Mouse (Mus musculus) small intestine, adult 2 months (tissue): ENCODE measurements around the gene Fbxl16.

Experiments used
- CTCF ChIP-seq: fragments of 200-500 bp; IDR thresholded peaks from 2 replicates; pipeline ENCODE4 v1.5.1; 2012; ENCODE audit warnings: low read depth, mild to moderate bottlenecking, control low read depth, inconsistent platforms, low read length, moderate library complexity, mixed read lengths; ENCODE audit not compliant: insufficient replicate concordance, insufficient read length; ENCODE audit errors: extremely low read depth
- POLR2A ChIP-seq: fragments of 200-500 bp; IDR thresholded peaks from 2 replicates; pipeline ENCODE4 v1.6.1; 2012; ENCODE audit warnings: low read depth, mild to moderate bottlenecking, control low read depth, inconsistent platforms, low read length, moderate library complexity

DNA sequence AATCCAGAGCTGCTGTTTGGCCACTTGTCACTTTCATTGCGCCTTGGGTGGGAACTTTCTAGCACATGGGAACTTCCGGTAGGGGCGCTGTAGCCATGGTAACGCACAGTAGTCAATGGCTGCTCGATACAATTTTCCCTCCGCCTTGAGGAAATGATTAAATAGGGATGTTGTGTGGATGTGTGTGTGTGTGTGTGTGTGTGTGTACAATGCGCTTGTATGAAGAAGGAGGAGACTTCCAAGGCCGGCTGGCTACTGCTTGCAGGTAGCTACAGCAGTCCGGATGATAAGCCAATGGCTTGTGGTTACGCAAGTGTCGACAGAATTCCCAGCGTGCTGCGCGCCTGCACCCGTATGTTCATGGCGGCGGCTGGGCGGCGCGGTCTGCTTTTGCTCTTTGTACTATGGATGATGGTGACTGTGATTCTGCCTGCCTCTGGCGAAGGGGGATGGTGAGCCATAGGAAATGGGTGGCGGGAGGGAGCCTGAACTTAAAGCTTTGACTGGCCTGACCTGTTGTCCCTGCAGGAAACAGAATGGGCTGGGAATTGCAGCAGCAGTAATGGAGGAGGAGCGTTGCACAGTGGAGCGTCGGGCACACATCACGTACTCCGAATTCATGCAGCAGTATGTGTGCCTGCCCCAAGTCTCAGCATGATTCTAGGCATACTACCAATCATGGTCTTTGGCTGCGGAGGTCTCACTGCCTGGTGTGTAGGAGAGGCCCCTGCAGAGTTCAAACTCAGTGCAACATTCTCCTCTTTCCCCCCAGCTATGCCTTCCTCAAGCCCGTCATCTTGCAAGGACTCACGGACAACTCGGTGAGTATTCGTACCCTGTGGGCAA, 20.1 kb downstream of the Fbxl16 start, which contains the start of gene Jmjd8:
- TF ChIP-seq POLR2A (no peak), CTCF (peak; percentile 56; the same call in 1 of the 2 replicates)
